Mouse (Mus musculus): ENCODE measurements around the gene Thrb.

DNA sequence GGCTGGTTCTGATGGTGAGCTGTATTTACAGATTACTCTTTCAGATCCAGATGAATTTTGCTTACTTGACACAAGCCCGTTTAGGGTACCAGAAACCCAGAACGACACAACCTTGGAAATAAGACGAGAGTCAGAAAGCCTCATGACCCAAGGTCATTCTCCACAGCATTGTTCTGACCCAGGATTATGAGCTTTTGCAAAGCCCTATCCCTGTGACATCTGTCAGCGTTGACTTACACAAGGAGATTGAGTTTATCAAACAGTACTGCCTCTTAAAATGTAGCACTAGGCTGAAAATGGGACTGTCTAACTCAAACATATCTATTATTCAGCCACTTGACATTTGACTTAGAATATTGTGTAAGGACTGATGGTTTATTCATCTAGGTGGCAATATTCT, 312.1 kb downstream of the Thrb start:
- no peak for TF ChIP-seq CTCF (IDR thresholded peaks at IDR 0.05)
- TF ChIP-seq POLR2A (IDR thresholded peaks at IDR 0.05; ENCODE audit: insufficient read depth, low read depth, low read length): no peak
- no peak for TF ChIP-seq EP300 (IDR thresholded peaks at IDR 0.05; ENCODE audit: insufficient read depth, low read depth, low read length)
